Mouse (Mus musculus) adrenal gland, adult 2 months (tissue): ENCODE results near the gene Efna5. TPM values are rescaled to one million over a fixed set of nuclear protein-coding genes. Genes with fewer than 3 reads are reported as not detected.

ENCODE experiments used
- DNase-seq: peaks from one replicate; pipeline ENCODE4 v3.0.0; 2021
- polyA plus RNA-seq: library from polyadenylated mRNA; depleted of rRNA; stranded (reverse); fragments of >200 nt; gene quantifications from 2 replicates; pipeline ENCODE4 v1.2.3, GENCODE M21; 2012
- total RNA-seq, 2 experiments: library from RNA; stranded (reverse); gene quantifications; 2 replicates each; pipeline ENCODE4 v1.2.3; 2021

Gene Efna5
- total and polyA plus RNA-seq, 3 experiments = 3.7 to 22.6 (median 20.4) TPM

- no peak for DNase-seq
These were observed 27.4 kb downstream of the Efna5 start for GRCm38 (mm10) chr17:62853741-62854140.

GRCm38 (mm10) chr17:62852822-62853608 lies 28.1 kb downstream of the Efna5 start:
- DNase-seq = no peak

- DNase-seq = no peak
These were observed 29.8 kb downstream of the Efna5 start for GRCm38 (mm10) chr17:62851268-62851667.

- no peak for DNase-seq
These were observed 30.5 kb downstream of the Efna5 start for GRCm38 (mm10) chr17:62850603-62851002.

- no peak for DNase-seq
These were observed 31.4 kb downstream of the Efna5 start for GRCm38 (mm10) chr17:62849676-62850075.

- no peak for DNase-seq
These were observed 35.5 kb downstream of the Efna5 start for GRCm38 (mm10) chr17:62845656-62846055.

- no peak for DNase-seq
These were observed 36.8 kb downstream of the Efna5 start for GRCm38 (mm10) chr17:62844329-62844728.

GRCm38 (mm10) chr17:62837336-62837735 lies 43.8 kb downstream of the Efna5 start:
- no peak for DNase-seq

- no peak for DNase-seq
These were observed 44.5 kb downstream of the Efna5 start for GRCm38 (mm10) chr17:62836598-62837106.

- no peak for DNase-seq
These were observed 48.5 kb downstream of the Efna5 start for GRCm38 (mm10) chr17:62832550-62833127.

GRCm38 (mm10) chr17:62827549-62827948 lies 53.6 kb downstream of the Efna5 start:
- no peak for DNase-seq

- DNase-seq = no peak
These were observed 59.9 kb downstream of the Efna5 start for GRCm38 (mm10) chr17:62821219-62821618.

GRCm38 (mm10) chr17:62819931-62820330 lies 61.2 kb downstream of the Efna5 start:
- DNase-seq = no peak

GRCm38 (mm10) chr17:62818821-62819220 lies 62.3 kb downstream of the Efna5 start:
- no peak for DNase-seq

GRCm38 (mm10) chr17:62818337-62818736 lies 62.8 kb downstream of the Efna5 start:
- DNase-seq = no peak

- DNase-seq = no peak
These were observed 64.2 kb downstream of the Efna5 start for GRCm38 (mm10) chr17:62816879-62817278.

- peak; percentile 18 for DNase-seq
These were observed 67.7 kb downstream of the Efna5 start for GRCm38 (mm10) chr17:62813461-62813860.

- DNase-seq = no peak
These were observed 73.2 kb downstream of the Efna5 start for GRCm38 (mm10) chr17:62807891-62808290.

GRCm38 (mm10) chr17:62806646-62807045 lies 74.5 kb downstream of the Efna5 start:
- no peak for DNase-seq

- peak; percentile 30 for DNase-seq
These were observed 78.4 kb downstream of the Efna5 start for GRCm38 (mm10) chr17:62802748-62803147.

GRCm38 (mm10) chr17:62797272-62797671 lies 83.8 kb downstream of the Efna5 start:
- no peak for DNase-seq

GRCm38 (mm10) chr17:62789291-62790290 lies 91.5 kb downstream of the Efna5 start:
- no peak for DNase-seq
